Mouse (Mus musculus) kidney, adult 2 months (tissue): ENCODE data around the gene Rsbn1l.

Source experiments
- CTCF ChIP-seq: fragments of 200-500 bp; conservative IDR thresholded peaks from 2 replicates; pipeline ENCODE4 v1.5.1; 2011; ENCODE audit warnings: low read depth, mild to moderate bottlenecking, control low read depth, low read length, moderate library complexity, mixed read lengths; ENCODE audit not compliant: insufficient read depth, insufficient read length
- POLR2A ChIP-seq: fragments of 200-500 bp; IDR thresholded peaks from one replicate; pipeline ENCODE4 v1.6.1; 2011; ENCODE audit warnings: low read depth, low read length, control low read depth

DNA sequence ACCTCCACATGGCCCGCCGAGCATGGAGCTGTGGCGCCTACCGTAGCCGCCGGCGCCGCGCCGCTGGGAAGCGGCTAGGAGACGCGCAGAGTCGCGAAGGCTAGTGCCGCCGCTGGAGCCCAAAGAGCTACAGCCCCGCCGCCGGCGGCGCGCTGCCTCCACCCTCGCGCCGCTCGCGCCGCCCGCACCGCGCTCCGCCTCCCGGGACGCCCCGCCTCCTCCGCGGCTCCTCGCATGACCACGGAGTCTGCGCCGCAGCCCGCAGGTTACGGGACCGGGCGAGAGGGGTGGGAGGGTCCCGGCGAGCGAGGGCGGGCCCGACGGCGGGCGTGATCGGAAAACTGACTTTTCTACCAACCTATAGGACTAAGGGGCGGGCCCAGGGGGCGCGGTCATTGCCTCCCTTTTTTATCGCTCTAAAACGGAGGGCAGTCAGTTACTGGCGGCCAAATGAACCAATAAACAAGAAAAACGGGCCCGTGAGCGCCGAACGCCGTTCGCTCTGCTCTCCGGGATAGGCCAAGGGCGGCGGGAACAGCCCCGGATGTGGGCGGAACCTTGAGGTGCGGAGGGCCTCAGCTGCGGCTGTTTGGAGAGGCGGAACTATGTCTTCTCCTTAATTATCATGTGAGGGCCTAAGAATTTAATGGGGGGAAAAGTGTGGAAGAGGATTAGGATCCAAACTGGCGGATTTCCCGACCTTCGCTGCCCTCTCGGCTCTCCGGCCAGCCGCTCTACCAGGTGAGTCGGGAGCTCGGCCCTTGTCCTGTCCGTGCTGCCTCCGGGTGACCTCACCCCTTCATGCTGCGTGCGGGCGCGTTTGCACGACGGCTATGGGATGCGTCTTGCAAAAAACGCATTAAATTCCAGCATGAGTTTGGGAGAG is 74.0 kb downstream of the Rsbn1l start, which contains the start of the genes Phtf2 and Tmem60:
- TF ChIP-seq CTCF, result no peak
- peak; percentile 69 for TF ChIP-seq POLR2A
